Mouse (Mus musculus) kidney, embryonic 14.5 days (tissue): Measurements from ENCODE around the gene Tex264. TPM values are rescaled to one million over a fixed set of nuclear protein-coding genes. Genes with fewer than 3 reads are reported as not detected.

ENCODE experiments used
- ATAC-seq: fragments of 200-750 bp; cut with Nextera tagmentation; 2 replicates; pipeline ENCODE4 v1.8.0; 2017; ENCODE audit warnings: moderate number of reproducible peaks, mild to moderate bottlenecking, moderate TSS enrichment, moderate library complexity; ENCODE audit not compliant: low FRiP score, low TSS enrichment
- H3K27ac ChIP-seq: fragments of 300-500 bp; sonication (generic); 2 replicates; pipeline ENCODE4 v1.5.1; 2014; ENCODE audit warnings: low read depth, mild to moderate bottlenecking, low read length, moderate library complexity, mixed read lengths
- H3K27me3 ChIP-seq: fragments of 300-500 bp; sonication (generic); 2 replicates; pipeline ENCODE4 v1.6.1; 2014; ENCODE audit warnings: mild to moderate bottlenecking, low read length; ENCODE audit not compliant: control insufficient read depth, insufficient read depth
- H3K36me3 ChIP-seq: fragments of 300-500 bp; sonication (generic); 2 replicates; pipeline ENCODE4 v1.6.1; 2014; ENCODE audit warnings: low read length, mixed read lengths; ENCODE audit not compliant: control insufficient read depth, insufficient read depth
- H3K4me1 ChIP-seq: fragments of 300-500 bp; sonication (generic); 2 replicates; pipeline ENCODE4 v1.6.1; 2014; ENCODE audit warnings: low read length, mixed read lengths; ENCODE audit not compliant: control insufficient read depth, insufficient read depth
- H3K4me2 ChIP-seq: fragments of 300-500 bp; sonication (generic); replicated peaks from 2 replicates; pipeline ENCODE4 v1.6.1; 2014; ENCODE audit warnings: low read depth, mild to moderate bottlenecking, low read length
- H3K4me3 ChIP-seq: fragments of 300-500 bp; sonication (generic); 2 replicates; pipeline ENCODE4 v1.5.1; 2014; ENCODE audit warnings: mild to moderate bottlenecking, low read length
- H3K9ac ChIP-seq: fragments of 300-500 bp; sonication (generic); 2 replicates; pipeline ENCODE4 v1.6.1; 2014; ENCODE audit warnings: low read depth, mild to moderate bottlenecking, low read length, moderate library complexity
- H3K9me3 ChIP-seq: fragments of 300-500 bp; sonication (generic); 2 replicates; pipeline ENCODE4 v1.6.1; 2016; ENCODE audit warnings: low read length; ENCODE audit not compliant: control insufficient read depth
- WGBS: fragments of 180-500 bp; shearing (Covaris S2); extraction: QIAGEN DNeasy Blood & Tissue Kit; methylation state at CpG from one replicate; pipeline ENCODE4 v1.1.7; 2014; 5-methylcytosine and 5-hydroxymethylcytosine counted together
- polyA plus RNA-seq: library from polyadenylated mRNA; unstranded; fragments of >200 nt; fragmentation: Nextera tagmentation; extraction: Ambion mirVana; gene quantifications from 2 replicates; pipeline ENCODE4 v1.2.1, GENCODE M21; 2014

The Tex264 gene
- polyA plus RNA-seq, 1 experiment from 2014 or later, result 58.2 TPM

DNA sequence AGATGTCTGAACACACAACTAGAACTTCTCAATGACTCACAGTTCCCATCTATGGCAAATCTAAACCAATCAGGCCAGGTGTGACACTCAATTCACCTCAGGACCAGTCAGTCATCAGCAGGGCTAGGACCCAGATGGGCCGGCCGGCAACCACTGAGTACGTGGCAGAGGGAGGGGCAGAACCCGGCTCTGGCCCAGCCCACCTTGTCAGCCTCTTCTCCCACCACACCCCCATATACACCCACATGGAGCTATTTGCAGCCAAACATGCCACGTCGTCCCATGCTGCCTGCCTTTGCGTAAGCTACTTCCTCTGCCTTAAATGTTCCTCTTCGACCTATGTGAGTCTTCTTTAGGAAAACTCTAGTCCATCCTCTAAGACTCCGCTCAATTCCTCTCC lies 9.8 kb downstream of the Tex264 start:
- Histone ChIP-seq H3K9me3 (no peaks in the 10 kb centered on the region), H3K4me2 (no peak overlapping the region), H3K27me3 (no peaks in the 10 kb centered on the region), H3K4me1 (no peaks in the 10 kb centered on the region), H3K9ac (no peak overlapping the region), H3K36me3 (peaks cover 44% of the 10 kb centered on the region), H3K27ac (no peak overlapping the region), H3K4me3 (no peak overlapping the region)
- peak; percentile 41 for ATAC-seq
- 76% methylated on average over 8 of the region's 9 CpGs for WGBS

- Histone ChIP-seq H3K4me3 (no peak overlapping the region), H3K4me2 (no peak overlapping the region), H3K9me3 (no peaks in the 10 kb centered on the region), H3K36me3 (peaks cover 40% of the 10 kb centered on the region), H3K9ac (no peak overlapping the region), H3K27ac (no peak overlapping the region), H3K4me1 (no peaks in the 10 kb centered on the region), H3K27me3 (no peaks in the 10 kb centered on the region)
- peak; percentile 82 for ATAC-seq
- WGBS, result 0% methylated on average over 1 of the region's 1 CpGs
These were observed 10.2 kb downstream of the Tex264 start for GRCm38 (mm10) chr9:106675480-106675879.

DNA sequence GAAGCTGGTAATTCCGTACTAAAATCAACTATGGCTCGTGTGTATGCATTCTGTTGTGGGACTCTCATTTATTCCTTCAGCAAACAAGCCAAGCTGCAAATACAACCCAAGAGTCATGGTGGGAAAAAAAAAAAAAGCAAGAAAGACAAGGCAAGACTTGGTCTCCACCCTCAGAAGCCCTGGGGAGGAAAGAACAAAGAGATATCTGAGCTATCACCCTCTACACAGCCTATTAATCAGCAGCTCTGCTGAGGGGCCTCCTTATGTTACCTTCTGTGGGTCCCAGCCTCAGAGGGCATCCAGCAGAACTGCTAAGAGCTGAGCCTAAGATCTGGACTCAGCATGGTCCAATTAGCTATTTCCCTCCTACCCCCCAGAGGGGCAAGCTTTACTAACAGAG lies 11.9 kb downstream of the Tex264 start:
- WGBS, result 67% methylated on average over 2 of the region's 2 CpGs
- Histone ChIP-seq H3K4me3 (no peak overlapping the region), H3K4me2 (no peak overlapping the region), H3K27ac (no peak overlapping the region), H3K9ac (no peak overlapping the region), H3K4me1 (no peaks in the 10 kb centered on the region), H3K9me3 (no peaks in the 10 kb centered on the region), H3K27me3 (no peaks in the 10 kb centered on the region), H3K36me3 (peaks cover 37% of the 10 kb centered on the region)
- no peak for ATAC-seq

DNA sequence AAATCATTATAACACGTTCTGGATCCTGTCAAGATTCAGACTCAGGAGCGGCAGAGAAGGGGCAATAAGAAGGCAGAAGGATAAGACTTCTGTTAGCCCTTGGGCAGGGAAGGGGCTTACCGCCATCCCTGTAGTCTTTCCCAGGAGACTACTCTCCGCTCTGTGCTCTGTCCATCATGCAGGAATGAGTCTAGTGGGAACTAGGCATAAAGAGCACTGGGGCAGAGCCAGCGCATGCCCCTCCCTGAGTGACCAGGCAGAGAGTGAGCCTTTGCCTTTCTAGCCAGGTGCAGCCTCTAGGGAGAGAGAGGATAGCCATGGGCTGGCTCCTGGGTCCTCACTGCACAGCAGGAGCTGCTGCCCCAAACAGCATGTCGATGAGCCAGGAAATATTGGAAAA lies 20.9 kb downstream of the Tex264 start:
- no peak overlapping the region for H3K9ac ChIP-seq
- peaks cover 61% of the 10 kb centered on the region for H3K36me3 ChIP-seq
- H3K4me1 ChIP-seq, result no peaks in the 10 kb centered on the region
- no peaks in the 10 kb centered on the region for H3K9me3 ChIP-seq
- no peak overlapping the region for H3K27ac ChIP-seq
- WGBS, result 86% methylated on average over 6 of the region's 6 CpGs
- H3K27me3 ChIP-seq, result no peaks in the 10 kb centered on the region
- ATAC-seq, result no peak
- no peak overlapping the region for H3K4me2 ChIP-seq
- no peak overlapping the region for H3K4me3 ChIP-seq

DNA sequence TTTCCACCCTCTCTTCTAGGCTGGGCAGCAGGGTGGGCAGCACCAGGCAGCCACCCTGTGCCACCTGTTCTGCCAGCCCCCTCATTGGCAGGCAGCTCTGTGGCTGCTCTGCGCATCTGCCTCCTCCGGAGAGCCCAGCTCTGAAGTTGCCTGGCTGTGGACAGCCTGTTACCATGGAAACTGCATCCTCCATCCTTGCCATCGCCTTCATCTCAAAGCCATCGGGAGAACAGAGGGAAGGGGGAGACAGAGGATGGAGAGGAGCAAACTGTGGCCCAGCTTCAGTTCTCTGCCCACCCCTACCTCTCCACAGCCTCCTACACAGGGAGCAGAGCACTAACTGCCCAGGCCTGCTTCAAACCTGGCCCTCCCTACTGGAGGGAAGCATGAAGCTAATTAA lies 21.3 kb downstream of the Tex264 start:
- no peak for ATAC-seq
- no peak overlapping the region for H3K27ac ChIP-seq
- H3K9me3 ChIP-seq, result no peaks in the 10 kb centered on the region
- 87% methylated on average over 4 of the region's 4 CpGs for WGBS
- H3K27me3 ChIP-seq, result no peaks in the 10 kb centered on the region
- H3K36me3 ChIP-seq, result peaks cover 64% of the 10 kb centered on the region
- no peak overlapping the region for H3K9ac ChIP-seq
- H3K4me2 ChIP-seq, result no peak overlapping the region
- no peaks in the 10 kb centered on the region for H3K4me1 ChIP-seq
- H3K4me3 ChIP-seq, result no peak overlapping the region

GRCm38 (mm10) chr9:106663200-106663599 lies 22.5 kb downstream of the Tex264 start:
- ATAC-seq, result no peak
- no peak overlapping the region for H3K9ac ChIP-seq
- 61% methylated on average over 6 of the region's 6 CpGs for WGBS
- H3K27me3 ChIP-seq, result no peaks in the 10 kb centered on the region
- no peaks in the 10 kb centered on the region for H3K4me1 ChIP-seq
- peaks cover 67% of the 10 kb centered on the region for H3K36me3 ChIP-seq
- no peak overlapping the region for H3K4me3 ChIP-seq
- no peaks in the 10 kb centered on the region for H3K9me3 ChIP-seq
- H3K27ac ChIP-seq, result no peak overlapping the region
- no peak overlapping the region for H3K4me2 ChIP-seq

- no peak for ATAC-seq
- Histone ChIP-seq H3K27me3 (peaks cover 7% of the 10 kb centered on the region), H3K9ac (no peak overlapping the region), H3K4me1 (0 out of 2 replicates have a peak, but pooled peaks cover 3% of the 10 kb centered on the region), H3K27ac (no peak overlapping the region), H3K4me3 (no peak overlapping the region), H3K4me2 (no peak overlapping the region), H3K36me3 (peaks cover 48% of the 10 kb centered on the region), H3K9me3 (no peaks in the 10 kb centered on the region)
- 92% methylated on average over 1 of the region's 1 CpGs for WGBS
These were observed 25.8 kb downstream of the Tex264 start for GRCm38 (mm10) chr9:106659935-106660334.

DNA sequence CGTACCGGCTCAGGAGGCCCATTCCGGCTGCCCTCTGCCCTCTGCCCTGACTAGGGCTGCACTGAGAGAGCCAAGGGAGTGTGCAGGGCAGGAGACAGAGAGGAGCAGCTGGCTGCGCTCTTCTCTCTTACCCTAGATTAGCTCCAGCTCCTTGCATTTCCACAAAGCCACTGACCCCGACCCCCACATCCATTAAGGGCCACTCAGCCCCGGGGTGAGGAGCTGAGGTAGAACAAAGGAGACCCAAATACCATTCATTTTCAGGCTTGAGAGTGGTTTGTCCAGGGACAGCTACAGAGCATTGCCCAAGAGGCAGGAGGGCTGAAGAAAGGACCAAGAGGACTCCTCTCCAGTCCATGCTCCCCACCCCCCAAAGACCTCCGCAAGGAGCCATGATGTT lies 26.3 kb downstream of the Tex264 start:
- H3K36me3 ChIP-seq, result peaks cover 44% of the 10 kb centered on the region

GRCm38 (mm10) chr9:106657592-106657991 lies 28.1 kb downstream of the Tex264 start:
- H3K4me3 ChIP-seq, result no peak overlapping the region
- no peak overlapping the region for H3K27ac ChIP-seq
- H3K4me2 ChIP-seq, result no peak overlapping the region
- H3K9me3 ChIP-seq, result no peaks in the 10 kb centered on the region
- peaks cover 35% of the 10 kb centered on the region for H3K36me3 ChIP-seq
- 0 out of 2 replicates have a peak, but pooled peaks cover 3% of the 10 kb centered on the region for H3K4me1 ChIP-seq
- ATAC-seq, result no peak
- 34% methylated on average over 5 of the region's 5 CpGs for WGBS
- H3K27me3 ChIP-seq, result peaks cover 16% of the 10 kb centered on the region
- H3K9ac ChIP-seq, result no peak overlapping the region

More for the DNA sequence above, 26.3 kb downstream of the Tex264 start:
- no peak overlapping the region for H3K4me3 ChIP-seq
- ATAC-seq, result no peak
- H3K9ac ChIP-seq, result no peak overlapping the region
- H3K4me1 ChIP-seq, result 0 out of 2 replicates have a peak, but pooled peaks cover 3% of the 10 kb centered on the region
- H3K27ac ChIP-seq, result no peak overlapping the region
- no peak overlapping the region for H3K4me2 ChIP-seq
- H3K9me3 ChIP-seq, result no peaks in the 10 kb centered on the region
- peaks cover 12% of the 10 kb centered on the region for H3K27me3 ChIP-seq
- WGBS, result 77% methylated on average over 7 of the region's 7 CpGs
